Mouse (Mus musculus): Measurements from ENCODE around the gene Hs2st1. TPM values are rescaled to one million over a fixed set of nuclear protein-coding genes. Genes with fewer than 3 reads are reported as not detected.

Gene Hs2st1
- polyA plus RNA-seq, 1 experiment from 2014 or later, result 10.4 TPM

DNA sequence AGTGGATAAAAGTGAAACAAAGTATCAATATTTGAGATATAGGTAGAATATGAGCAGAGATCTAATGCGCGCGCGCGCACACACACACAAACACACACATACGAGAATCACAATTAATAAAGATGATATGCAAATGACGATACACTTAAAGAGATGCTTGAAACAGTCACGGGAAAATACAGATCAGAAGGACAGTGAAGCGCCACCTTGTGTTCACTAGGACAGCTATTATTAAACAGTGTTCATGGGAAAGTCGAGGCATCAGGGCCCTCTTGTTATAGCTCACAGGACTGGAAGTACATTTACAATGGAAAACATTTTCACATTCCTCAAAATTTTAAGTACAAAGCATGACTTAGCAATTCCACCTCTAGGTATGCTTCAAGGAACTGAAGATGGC lies 102.5 kb downstream of the Hs2st1 start:
- no peaks in the 10 kb centered on the region for H3K9me3 ChIP-seq (replicated peaks; ENCODE audit: low read length)
- 0 out of 2 replicates have a peak, but pooled peaks cover 11% of the 10 kb centered on the region for H3K36me3 ChIP-seq (ENCODE audit: insufficient read depth, low read length)
- peak; percentile 69 for TF ChIP-seq CTCF (IDR thresholded peaks at IDR 0.05; ENCODE audit: low read depth)
- no peaks in the 10 kb centered on the region for H3K27me3 ChIP-seq (ENCODE audit: insufficient read depth, low read length)
- H3K27ac ChIP-seq, result no peak overlapping the region
- H3K4me1 ChIP-seq (replicated peaks; ENCODE audit: insufficient read depth, low read length), result no peaks in the 10 kb centered on the region
- 78% methylated on average over 10 of the region's 10 CpGs for WGBS
- H3K4me2 ChIP-seq (ENCODE audit: low read length), result no peak overlapping the region
- no peak overlapping the region for H3K9ac ChIP-seq (ENCODE audit: low read depth, low read length)
- H3K4me3 ChIP-seq (replicated peaks; ENCODE audit: low read depth, low read length), result no peak overlapping the region
- DNase-seq (ENCODE audit: low spot score) (peak; percentile 67), ATAC-seq (replicated peaks; ENCODE audit: low FRiP score, low read depth) (no peak)

DNA sequence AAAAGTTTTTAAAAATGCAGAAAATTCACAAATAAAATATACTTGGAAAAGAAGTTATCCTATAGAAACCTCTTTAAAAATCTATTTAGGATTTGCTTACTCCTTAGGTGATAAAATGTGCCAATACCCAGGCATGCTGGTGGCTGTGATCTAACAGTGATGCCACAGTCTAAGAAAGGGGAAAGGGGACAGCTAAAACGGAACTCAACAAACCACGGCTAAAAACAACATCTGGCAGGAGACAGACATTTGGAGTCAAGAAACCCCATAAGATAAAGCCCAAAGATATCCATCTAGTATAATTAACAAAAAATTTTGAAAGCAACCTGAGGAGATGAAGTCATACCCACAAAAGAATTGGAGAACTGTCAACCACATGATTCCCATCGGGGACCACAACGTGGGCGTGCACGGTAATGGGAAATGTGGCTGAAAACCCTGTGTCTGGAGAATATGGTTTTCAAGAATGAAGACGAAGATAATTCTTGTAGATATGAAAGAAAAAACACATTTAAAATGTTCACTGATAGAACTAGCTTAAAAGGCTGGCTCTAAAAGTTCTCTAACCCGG lies 103.8 kb downstream of the Hs2st1 start:
- H3K9ac ChIP-seq (ENCODE audit: low read depth, low read length), result no peak overlapping the region
- no peak overlapping the region for H3K27ac ChIP-seq
- WGBS, result 90% methylated on average over 8 of the region's 8 CpGs
- no peaks in the 10 kb centered on the region for H3K4me1 ChIP-seq (replicated peaks; ENCODE audit: insufficient read depth, low read length)
- 0 out of 2 replicates have a peak, but pooled peaks cover 11% of the 10 kb centered on the region for H3K36me3 ChIP-seq (ENCODE audit: insufficient read depth, low read length)
- DNase-seq (ENCODE audit: low spot score) (no peak), ATAC-seq (replicated peaks; ENCODE audit: low FRiP score, low read depth) (no peak)
- no peak overlapping the region for H3K4me3 ChIP-seq (replicated peaks; ENCODE audit: low read depth, low read length)
- TF ChIP-seq CTCF (IDR thresholded peaks at IDR 0.05; ENCODE audit: low read depth), result no peak
- no peaks in the 10 kb centered on the region for H3K27me3 ChIP-seq (ENCODE audit: insufficient read depth, low read length)
- no peak overlapping the region for H3K4me2 ChIP-seq (ENCODE audit: low read length)
- H3K9me3 ChIP-seq (replicated peaks; ENCODE audit: low read length), result no peaks in the 10 kb centered on the region

GRCm38 (mm10) chr3:144462679-144463078 lies 107.3 kb downstream of the Hs2st1 start:
- ATAC-seq (replicated peaks; ENCODE audit: low FRiP score, low read depth) (no peak), DNase-seq (ENCODE audit: low spot score) (no peak)
- H3K4me3 ChIP-seq (replicated peaks; ENCODE audit: low read depth, low read length), result no peak overlapping the region
- TF ChIP-seq CTCF (IDR thresholded peaks at IDR 0.05; ENCODE audit: low read depth), result no peak
- 0 out of 2 replicates have a peak, but pooled peaks cover 11% of the 10 kb centered on the region for H3K36me3 ChIP-seq (ENCODE audit: insufficient read depth, low read length)
- WGBS, result 88% methylated on average over 10 of the region's 10 CpGs
- peaks cover 6% of the 10 kb centered on the region; the same call in 1 of the 2 replicates for H3K4me1 ChIP-seq (replicated peaks; ENCODE audit: insufficient read depth, low read length)
- H3K27ac ChIP-seq, result no peak overlapping the region
- no peak overlapping the region for H3K4me2 ChIP-seq (ENCODE audit: low read length)
- H3K27me3 ChIP-seq (ENCODE audit: insufficient read depth, low read length), result no peaks in the 10 kb centered on the region
- H3K9ac ChIP-seq (ENCODE audit: low read depth, low read length), result no peak overlapping the region
- H3K9me3 ChIP-seq (replicated peaks; ENCODE audit: low read length), result no peaks in the 10 kb centered on the region

DNA sequence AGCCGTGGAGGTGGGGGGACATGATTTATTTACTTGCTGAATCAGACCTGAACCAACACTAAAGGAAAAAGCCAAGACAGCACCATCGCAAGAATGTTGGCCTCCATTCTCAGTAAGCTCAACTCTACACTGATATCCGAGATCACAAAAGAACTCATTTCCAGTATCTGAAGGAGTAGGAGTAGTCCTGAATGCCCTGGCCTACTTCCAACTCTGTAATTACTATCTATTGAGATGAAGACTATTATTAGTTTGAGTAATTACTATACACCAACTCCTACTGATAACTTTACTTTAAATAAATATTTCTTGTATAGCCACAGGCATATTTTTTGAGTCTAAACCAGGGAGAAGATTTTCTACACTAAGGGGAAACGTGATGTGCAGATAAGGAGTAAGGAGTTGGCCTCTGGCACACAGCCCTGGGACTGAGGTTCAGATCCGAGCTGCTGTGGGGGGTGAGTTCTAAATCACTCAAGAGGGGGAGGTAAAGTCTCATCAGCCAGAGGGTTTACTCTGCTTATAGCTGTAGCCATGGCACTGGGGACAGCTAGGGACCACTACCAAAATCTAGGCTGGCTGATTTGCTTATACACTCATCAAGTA lies 109.7 kb downstream of the Hs2st1 start:
- Histone ChIP-seq H3K27me3 (ENCODE audit: insufficient read depth, low read length) (no peaks in the 10 kb centered on the region), H3K4me1 (replicated peaks; ENCODE audit: insufficient read depth, low read length) (peaks cover 6% of the 10 kb centered on the region; the same call in 1 of the 2 replicates), H3K4me3 (replicated peaks; ENCODE audit: low read depth, low read length) (no peak overlapping the region), H3K4me2 (ENCODE audit: low read length) (no peak overlapping the region), H3K27ac (no peak overlapping the region), H3K36me3 (ENCODE audit: insufficient read depth, low read length) (0 out of 2 replicates have a peak, but pooled peaks cover 11% of the 10 kb centered on the region), H3K9me3 (replicated peaks; ENCODE audit: low read length) (no peaks in the 10 kb centered on the region), H3K9ac (ENCODE audit: low read depth, low read length) (no peak overlapping the region)
- 33% methylated on average over 5 of the region's 5 CpGs for WGBS
- DNase-seq (ENCODE audit: low spot score), result peak; percentile 51
- ATAC-seq (replicated peaks; ENCODE audit: low FRiP score, low read depth), result no peak
- no peak for TF ChIP-seq CTCF (IDR thresholded peaks at IDR 0.05; ENCODE audit: low read depth)

GRCm38 (mm10) chr3:144459285-144459697 lies 110.7 kb downstream of the Hs2st1 start:
- no peak for ATAC-seq (replicated peaks; ENCODE audit: low FRiP score, low read depth)
- Histone ChIP-seq H3K9ac (ENCODE audit: low read depth, low read length) (no peak overlapping the region), H3K4me1 (replicated peaks; ENCODE audit: insufficient read depth, low read length) (peaks cover 6% of the 10 kb centered on the region; the same call in 1 of the 2 replicates), H3K36me3 (ENCODE audit: insufficient read depth, low read length) (0 out of 2 replicates have a peak, but pooled peaks cover 12% of the 10 kb centered on the region), H3K9me3 (replicated peaks; ENCODE audit: low read length) (no peaks in the 10 kb centered on the region), H3K27me3 (ENCODE audit: insufficient read depth, low read length) (no peaks in the 10 kb centered on the region), H3K4me2 (ENCODE audit: low read length) (peak overlapping the region; percentile 26), H3K4me3 (replicated peaks; ENCODE audit: low read depth, low read length) (no peak overlapping the region), H3K27ac (no peak overlapping the region)
- no peak for TF ChIP-seq CTCF (IDR thresholded peaks at IDR 0.05; ENCODE audit: low read depth)
- 40% methylated on average over 8 of the region's 8 CpGs for WGBS
- DNase-seq (ENCODE audit: low spot score), result peak; percentile 74

GRCm38 (mm10) chr3:144453701-144454430 lies 116.1 kb downstream of the Hs2st1 start:
- H3K27me3 ChIP-seq (ENCODE audit: insufficient read depth, low read length), result no peaks in the 10 kb centered on the region
- no peak overlapping the region for H3K4me3 ChIP-seq (replicated peaks; ENCODE audit: low read depth, low read length)
- H3K36me3 ChIP-seq (ENCODE audit: insufficient read depth, low read length), result 0 out of 2 replicates have a peak, but pooled peaks cover 3% of the 10 kb centered on the region
- peak; percentile 97 for TF ChIP-seq CTCF (IDR thresholded peaks at IDR 0.05; ENCODE audit: low read depth)
- peak; percentile 43; the same call in 1 of the 2 replicates for ATAC-seq (replicated peaks; ENCODE audit: low FRiP score, low read depth)
- 67% methylated on average over 19 of the region's 19 CpGs for WGBS
- no peak overlapping the region for H3K9ac ChIP-seq (ENCODE audit: low read depth, low read length)
- H3K4me2 ChIP-seq (ENCODE audit: low read length), result no peak overlapping the region
- no peaks in the 10 kb centered on the region for H3K9me3 ChIP-seq (replicated peaks; ENCODE audit: low read length)
- DNase-seq (ENCODE audit: low spot score), result peak; percentile 92
- H3K27ac ChIP-seq, result no peak overlapping the region
- no peaks in the 10 kb centered on the region for H3K4me1 ChIP-seq (replicated peaks; ENCODE audit: insufficient read depth, low read length)

All from kidney, postnatal 0 days (tissue).